Mouse (Mus musculus) heart, postnatal 25 days (tissue): ENCODE measurements around the gene Socs3. TPM values are rescaled to one million over a fixed set of nuclear protein-coding genes. Genes with fewer than 3 reads are reported as not detected.
A peak's percentile ranks its signal among the peaks of the same experiment; 100 is the strongest.

Source experiments
- DNase-seq: peaks from one replicate; pipeline ENCODE4 v3.0.0; 2022; ENCODE audit warnings: low spot score
- intact Hi-C: fragments of 180-260 bp; cut with DNase I; formaldehyde crosslinking; loops from one replicate; pipeline ENCODE4 v1.15.1; 2025
- total RNA-seq, 2 experiments: library from RNA; stranded (reverse); gene quantifications; 2 replicates each; pipeline ENCODE4 v1.2.3; 2021

Gene Socs3
- 1 to 10 TPM; 5.2 to 6.3 TPM for total RNA-seq

DNA sequence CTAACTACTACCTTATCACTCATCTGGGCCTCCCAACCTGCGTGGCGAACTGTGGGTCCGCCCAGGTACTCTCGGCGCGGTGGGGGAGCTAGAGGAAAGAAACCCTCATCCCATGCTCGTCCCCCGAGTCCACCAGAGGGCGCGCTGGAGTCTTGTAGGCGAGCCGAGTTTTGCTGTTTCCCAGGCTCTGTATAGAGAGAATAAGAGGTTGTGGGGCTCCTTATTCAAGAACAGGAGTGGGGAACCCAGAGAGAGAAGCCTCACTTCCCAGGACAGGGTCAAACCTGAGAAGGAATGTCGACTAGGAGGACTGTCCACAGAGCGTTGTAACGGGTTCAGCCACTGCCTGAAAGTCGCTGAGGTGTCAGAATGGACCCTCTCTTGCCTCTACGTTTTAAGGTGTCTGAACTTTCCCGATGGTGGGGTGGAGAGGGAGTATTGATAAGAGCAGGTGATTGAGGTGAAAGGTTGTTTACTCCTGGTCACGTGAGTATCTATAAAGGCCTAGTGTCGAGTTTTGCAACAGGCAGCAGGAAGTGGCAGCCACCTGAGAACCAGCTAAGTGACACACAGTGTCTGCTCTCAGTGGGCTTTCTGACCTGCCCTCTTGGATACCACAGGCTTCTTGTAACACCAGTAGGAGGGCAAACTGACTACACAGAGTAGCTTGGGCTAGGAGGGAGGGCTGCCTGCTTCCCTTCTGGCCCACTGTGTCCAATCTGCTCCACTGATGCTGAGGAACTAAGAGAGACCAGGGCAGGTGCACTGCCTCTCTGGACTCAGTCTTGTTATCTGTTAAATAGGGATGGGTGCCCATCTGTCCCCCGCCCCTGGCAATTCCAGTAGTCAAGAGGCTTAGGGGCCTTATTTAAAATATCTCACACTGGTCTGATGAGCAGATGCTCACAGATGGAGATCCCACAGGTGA is at the start of gene Socs3:
Socs3 (minus strand) TSS at position 103 of the 928 bp plus-strand sequence.
- intact Hi-C loops = loop anchor here (1.0 to 5.0 kb wide), 3 partner anchors 51 to 98 kb away; partner anchors contain the start of gene Tha1
- peak; percentile 68 for DNase-seq

DNA sequence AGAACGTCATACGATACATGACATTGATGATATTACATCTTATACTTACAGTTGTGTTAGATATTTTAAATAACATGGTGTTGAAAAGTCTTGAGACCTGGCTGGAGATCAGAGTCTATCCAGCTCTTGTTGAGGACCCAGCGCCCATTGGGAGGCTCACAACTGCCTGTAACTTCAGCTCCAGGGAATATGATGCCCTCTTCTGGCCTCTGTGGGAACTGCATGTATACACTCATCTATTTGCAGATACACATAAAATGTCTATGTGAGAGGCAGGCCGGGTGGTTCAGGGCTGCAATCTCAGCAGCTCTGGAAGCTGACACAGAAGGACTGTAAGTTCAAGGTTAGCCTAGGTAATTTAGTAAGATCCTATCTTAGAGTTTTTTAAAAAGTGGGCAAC is 48.5 kb upstream of the Socs3 start:
- intact Hi-C loops = no loop called here

DNA sequence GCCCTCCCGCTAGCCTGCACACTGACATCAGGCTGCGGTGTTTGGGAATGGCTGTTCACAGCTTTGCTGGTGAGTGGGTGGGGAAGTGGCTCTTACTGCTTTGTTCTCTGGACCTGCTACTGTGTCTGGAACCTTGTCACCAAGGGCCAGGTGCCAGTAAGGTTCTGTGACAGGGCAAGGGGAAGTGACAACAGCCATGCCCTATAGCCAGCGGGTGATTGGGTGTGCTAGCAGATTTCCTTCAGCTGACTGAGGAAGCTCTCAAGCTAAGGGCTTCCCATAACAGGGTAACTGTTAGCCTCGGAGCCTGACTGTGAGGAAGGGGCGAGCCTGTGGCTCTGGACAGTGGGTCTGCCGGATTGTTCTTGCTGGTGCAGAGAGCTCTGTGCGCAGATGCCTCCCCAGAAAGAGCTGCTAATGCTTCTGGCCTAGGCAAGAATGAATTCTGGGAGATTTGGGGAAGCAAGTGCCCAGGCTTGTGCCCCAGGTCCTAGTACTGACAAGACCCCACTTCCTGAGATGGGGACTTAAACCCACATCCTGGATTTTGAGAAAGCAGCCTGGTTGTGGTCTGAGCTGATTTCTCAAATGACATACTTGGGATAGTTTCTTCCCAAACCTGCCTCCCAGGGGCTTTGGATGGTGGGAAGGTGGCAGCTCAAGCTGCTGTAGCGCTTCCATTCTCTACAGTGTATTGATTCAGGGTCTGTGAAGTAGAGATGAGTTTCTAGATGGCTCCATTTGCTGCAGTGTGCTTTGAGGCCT is 45.7 kb upstream of the Socs3 start:
- intact Hi-C loops = no loop called here
- no peak for DNase-seq

More for the DNA sequence above, 48.5 kb upstream of the Socs3 start:
- DNase-seq = no peak

DNA sequence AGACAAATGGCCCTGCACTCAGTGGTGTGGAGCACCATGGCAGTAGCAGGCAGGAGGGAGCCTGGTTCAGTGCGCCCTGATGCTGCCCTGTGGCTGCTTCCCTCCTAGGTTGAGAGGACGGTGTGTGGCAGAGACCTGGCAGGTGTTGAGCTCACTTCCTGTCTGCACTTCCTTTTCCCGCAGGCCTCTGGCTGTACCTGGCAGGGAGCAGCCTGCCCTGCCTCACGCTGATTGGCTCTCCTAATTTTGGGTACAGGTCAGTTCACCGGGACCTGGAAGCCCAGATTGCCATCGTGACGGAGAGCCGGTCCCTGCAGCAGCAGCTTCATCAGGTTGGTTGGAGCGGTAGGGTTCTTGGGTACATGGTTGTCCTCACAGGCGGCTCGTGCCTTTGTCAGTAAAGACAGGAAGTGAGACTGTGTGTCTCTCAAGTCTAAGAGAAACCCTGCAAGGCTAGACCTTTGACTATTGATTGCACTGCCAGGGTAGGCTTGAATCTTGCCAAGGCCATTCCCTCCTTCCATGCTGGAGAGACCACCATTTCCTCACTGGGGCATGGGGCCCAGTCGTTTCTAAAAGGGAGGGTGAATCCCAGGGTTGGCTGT is 44.6 kb upstream of the Socs3 start:
- intact Hi-C loops = no loop called here
- no peak for DNase-seq

DNA sequence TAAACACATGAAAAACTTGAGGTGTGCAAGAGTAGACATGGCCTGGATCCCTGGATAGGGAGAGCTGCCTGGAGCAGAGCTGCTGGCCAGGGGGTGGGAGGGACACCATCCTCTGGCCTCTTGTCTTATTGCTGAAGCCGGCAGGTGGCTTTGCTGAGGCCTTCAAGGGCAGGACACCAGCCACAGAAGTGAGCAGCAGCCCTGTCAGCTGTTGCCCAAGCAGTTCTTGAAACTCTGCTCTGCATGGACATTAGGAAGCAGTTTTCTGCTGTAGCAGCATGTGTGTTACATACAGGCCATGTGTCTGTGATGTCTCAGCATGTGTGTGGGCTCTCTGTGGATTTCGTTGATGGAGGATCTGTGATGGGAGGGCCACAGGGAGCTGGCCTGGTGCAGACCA is 43.5 kb upstream of the Socs3 start:
- intact Hi-C loops = no loop called here

DNA sequence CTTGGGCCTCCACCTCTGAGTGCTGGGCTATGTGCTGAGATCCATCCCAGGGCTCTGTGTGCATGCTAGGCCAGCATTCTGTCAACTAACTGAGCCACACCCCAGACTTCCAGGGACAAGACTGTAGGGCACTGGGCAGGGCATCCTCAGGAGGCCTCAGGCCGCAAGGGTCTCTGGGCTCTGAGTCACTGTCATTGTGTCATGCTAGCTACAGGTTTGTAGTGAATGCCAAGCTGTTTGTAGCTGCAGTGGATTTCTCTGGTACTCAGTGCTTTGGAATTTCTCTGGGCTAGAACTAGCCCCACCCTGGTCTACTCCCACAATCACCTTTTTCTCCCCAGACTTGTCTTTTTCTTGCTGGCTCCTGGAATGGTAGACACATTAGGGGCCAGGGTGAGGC is 42.7 kb upstream of the Socs3 start:
- DNase-seq = no peak
- intact Hi-C loops = no loop called here

More for the DNA sequence above, 43.5 kb upstream of the Socs3 start:
- DNase-seq = no peak

DNA sequence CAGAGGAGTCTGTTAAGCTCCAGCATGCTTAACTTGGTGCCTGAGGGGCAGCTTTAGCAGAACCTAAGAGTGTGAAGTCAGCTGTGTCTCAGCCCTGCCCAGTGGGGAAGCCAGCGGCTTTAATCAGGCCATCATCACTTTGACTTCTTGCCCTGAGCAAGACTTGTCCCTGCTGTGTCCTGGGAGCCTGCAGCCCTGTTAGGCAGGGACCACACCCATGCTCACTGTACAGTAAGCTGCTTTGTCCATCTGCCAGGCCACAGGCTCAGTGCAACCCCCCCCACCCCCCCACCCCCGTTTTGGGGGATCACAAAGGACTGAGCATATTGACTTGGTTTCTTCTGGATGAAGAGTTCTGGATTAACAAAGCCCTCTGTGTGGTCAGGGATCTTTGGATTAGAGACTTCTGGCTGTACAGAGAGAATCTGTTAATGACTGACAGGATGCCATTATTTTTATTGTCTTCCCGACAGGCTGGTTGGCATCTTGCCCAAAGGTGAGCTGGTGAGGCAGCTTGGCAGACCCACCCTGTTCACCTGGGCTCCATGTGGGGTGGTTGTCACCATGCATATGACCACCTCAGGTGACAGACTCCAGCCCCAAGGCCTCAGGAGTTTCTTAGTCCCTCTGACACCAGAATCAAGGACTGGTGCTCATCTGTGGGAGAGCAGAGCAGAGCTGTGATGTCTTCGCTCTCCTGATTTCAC is 40.2 kb upstream of the Socs3 start:
- intact Hi-C loops = no loop called here
- DNase-seq = no peak

DNA sequence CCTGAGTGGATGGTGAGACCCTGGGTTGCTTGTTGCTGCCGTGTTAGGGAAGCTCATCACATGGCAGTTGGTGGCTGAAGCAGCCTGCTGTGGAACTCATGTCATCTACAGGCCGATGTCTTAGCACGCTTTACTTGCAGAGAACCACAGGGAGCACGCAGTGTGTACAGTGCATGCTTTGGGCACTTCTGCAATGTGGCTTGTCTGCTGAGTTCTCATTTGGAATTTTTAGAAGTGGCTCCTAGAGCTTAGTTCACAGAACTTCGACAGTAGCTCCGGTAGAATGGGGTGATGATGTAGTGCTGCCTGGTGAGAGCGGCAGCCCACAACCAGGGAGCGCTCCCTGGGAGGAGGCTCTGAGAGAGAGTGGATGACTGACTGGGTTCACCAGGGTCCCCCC is 39.0 kb upstream of the Socs3 start:
- intact Hi-C loops = no loop called here
- no peak for DNase-seq

DNA sequence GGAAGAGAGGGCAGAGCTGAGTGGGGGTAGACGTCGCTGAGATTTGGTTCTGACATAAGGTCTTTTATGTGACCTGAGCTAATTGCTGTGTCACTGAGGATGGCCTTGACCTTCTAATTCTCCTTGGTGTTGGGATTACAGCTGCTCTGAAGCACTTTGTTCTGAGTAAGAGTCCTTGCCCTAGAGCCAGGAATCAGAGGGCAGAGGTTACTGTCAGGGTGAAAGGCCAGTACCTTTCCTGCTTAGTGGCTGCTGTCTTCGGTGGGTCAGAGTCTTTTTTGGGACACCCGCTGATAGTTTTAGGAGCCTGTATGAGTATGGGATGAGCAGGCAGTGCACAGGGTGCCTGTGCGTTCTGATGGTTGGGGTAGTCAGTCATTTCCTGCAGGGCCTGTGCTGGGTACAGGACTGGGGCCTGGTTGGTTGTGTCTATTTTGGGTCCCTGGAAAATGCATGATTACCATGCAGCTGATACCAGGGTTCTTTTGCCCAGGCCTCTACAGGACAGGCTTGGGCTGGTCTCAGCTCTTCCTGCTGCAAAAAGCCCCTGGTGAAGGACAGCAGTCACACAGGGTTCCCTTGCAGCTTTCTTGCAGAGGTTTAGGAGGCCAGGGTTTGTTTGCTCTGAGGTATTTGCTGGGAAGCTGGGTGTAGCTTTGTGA is 38.4 kb upstream of the Socs3 start:
- no peak for DNase-seq
- intact Hi-C loops = no loop called here

DNA sequence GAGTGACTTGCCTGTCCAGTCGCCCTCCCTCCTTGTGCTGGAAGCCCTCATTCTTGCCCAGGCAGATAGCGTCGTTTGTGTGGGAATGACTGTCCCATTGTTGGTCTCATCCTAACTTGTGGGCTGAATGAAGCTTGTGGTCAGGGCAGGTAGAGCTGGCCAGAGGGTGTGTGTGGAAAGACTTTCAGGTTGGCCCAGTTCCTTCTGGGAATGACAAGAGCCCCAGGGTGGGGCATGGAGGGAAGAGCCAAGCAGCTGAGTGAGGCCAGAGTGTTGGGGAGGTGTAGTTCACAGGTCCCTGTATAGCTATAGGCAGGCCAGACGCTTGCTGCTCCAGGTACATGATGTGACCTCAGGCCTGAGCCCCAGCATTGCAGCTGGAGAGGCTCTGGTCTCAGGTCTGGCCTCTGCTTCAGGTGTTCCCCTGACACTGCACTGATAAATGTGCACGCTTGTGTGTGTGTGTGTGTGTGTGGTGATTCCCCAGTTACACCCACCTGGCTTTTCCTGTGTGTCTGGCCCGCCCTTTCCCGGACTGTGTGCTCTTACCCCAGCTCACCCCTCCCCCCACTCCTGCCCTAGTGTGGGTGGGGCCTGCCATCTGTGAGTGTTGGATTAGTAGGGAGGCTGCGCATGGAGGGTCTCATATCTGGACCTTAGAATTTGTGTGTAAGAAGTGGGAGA is 37.8 kb upstream of the Socs3 start:
- intact Hi-C loops = no loop called here
- no peak for DNase-seq

DNA sequence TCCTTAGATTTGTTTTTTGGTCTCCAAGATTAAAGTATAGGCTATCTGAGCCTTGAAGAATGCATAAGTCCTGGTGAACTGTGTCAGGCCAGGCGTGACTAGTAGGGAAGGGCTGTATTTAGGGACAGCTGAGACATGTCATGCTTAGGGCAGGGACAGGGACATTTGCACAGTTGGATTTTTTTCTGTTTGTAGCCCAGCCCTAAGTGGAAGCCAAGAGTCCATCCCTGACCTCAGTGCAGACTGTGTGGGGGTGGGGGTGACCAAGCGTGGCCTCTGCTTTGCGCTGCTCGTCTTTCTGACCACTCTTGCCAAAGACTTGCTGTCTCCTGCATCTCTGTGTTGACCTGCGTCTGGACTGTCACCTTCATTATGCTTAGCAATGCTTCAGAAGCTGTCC is 34.4 kb upstream of the Socs3 start:
- intact Hi-C loops = no loop called here
- DNase-seq = no peak

DNA sequence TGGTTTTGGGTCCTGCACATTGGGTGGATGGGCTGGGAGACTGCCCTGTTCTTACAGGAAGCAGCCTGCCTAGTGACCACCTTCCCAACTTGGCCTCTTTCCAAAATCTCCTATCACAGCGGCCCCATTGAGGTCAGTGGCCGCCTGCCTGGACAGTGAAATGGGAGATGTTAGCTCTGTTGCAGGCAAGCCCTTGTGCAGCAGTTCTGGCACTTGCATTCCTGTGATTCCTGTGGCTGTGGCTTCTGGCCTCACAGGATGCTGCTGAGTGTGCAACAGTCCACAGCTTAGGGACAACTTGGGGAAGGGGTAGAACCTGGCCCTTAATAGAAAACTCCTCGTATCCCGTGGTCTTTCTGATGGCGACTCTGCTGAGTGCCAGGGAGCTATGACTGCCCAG is 33.9 kb upstream of the Socs3 start:
- DNase-seq = no peak
- intact Hi-C loops = no loop called here

DNA sequence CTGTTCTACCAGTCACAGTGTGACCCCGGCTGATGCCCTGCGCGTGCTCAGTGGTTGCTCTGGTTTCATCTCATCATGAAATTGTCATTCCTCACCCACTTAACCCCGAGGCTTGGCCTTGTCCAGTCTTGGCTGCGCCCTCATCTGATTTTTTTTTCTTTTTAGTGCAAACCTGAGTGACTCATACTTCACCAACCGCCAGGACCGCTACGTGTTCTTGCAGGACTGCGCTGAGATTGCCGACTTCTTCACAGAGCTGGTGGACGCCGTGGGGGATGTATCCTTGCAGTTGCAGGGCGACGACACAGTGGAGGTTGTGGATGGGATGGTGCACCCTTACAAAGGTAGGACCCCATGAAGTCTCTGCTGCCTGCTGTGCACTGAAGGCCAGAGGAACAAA is 33.3 kb upstream of the Socs3 start:
- DNase-seq = no peak
- intact Hi-C loops = no loop called here

DNA sequence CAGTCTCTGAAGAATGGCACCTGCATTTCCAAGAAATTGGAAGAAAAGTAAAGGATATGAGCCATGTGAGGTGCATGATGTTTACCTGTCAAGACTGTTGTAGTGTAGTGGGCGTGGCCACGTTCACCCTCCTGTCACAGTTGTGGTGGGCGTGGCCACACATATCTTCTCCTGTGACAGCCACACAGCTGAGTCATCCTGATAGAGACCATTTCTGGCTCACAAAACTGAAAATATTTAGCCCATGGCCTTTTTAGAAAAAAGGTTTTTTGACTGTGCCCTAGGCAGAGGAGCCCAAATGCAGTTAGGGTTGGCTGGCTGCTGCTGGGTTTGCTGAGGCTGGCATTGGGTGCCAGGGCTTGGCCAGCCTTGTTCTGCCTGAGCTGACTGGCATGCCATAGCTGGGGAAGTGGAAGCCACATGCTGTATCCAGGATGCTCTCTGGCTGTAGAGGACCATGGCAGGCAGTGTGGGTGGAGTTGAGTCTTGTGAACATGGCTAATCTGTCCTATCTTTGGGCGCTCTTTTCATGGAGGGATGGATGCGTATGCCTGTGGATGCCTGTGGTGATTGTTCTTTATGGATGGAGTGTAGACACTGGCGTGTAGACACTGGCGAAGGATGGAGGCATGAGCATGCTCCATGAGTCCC is 30.8 kb upstream of the Socs3 start:
- DNase-seq = no peak
- intact Hi-C loops = no loop called here

DNA sequence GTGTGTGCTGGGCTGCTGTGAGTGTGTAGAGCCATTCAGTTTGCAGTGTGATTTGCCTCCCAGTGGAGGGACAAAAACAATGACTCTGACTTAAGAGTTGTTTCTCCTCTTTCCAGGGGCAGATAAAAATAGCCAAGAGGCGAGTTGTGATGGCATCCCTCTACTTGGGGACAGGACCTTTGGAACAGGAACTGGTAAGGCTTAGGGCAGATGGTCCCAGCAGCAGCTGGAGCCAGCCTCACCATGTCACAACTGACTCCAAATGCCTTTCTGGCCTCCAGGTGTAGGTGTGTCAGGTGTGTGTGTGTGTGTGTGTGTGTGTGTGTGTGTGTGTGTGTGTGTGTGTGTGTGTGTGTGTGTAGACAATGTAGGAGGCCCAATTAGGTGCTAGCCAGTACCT is 30.2 kb upstream of the Socs3 start:
- intact Hi-C loops = no loop called here
- DNase-seq = no peak

DNA sequence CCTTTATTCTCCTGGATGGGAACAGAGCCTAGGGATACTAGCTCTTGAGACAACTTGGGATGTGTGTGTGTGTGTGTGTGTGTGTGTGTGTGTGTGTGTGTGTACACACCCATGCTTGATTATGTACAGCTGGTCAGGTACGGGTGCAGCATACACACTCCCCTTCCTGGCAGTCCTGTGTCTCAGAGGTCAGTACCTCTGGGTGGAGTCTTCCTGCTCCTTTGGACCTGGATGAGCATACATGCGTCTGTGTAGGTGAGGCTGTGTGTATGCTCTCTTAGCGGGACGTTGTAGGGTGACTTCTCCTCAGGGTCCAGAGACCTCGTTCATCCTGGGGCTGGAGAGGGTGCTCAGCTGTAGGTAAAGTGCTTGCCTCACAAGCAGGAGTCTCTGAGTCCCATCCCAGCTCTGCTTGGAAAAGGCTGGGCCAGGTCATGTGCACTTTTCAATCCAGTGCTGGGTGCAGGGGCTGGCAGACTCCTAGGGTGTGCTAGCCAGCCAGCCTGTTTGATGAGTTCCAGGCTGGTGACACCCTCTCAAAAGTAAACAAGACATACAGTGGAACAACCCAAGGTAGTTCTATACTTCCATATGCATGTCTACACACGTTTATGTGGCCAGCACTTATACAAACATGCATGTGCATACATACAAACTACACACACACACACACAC is 29.6 kb upstream of the Socs3 start:
- intact Hi-C loops = no loop called here
- DNase-seq = no peak

DNA sequence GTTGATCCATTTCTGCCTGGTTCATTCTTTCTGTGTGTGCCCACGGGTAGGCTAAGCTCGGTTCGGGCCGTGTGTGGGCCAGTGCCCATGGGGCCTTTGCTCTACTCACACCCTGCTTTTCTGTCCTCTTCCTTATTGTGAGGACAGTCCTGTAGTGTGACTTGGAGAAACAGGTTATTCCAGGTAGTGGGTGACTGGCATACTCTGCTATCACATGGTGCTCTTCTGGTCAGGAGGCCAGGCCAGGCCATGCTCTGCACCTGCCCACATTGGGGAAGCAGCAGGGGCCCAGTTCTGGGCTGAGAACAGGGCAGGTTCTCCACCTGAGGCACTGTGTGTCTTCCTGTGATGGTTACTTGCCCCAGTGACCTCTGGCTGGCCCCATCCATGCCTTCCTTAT is 28.5 kb upstream of the Socs3 start:
- DNase-seq = no peak
- intact Hi-C loops = no loop called here

DNA sequence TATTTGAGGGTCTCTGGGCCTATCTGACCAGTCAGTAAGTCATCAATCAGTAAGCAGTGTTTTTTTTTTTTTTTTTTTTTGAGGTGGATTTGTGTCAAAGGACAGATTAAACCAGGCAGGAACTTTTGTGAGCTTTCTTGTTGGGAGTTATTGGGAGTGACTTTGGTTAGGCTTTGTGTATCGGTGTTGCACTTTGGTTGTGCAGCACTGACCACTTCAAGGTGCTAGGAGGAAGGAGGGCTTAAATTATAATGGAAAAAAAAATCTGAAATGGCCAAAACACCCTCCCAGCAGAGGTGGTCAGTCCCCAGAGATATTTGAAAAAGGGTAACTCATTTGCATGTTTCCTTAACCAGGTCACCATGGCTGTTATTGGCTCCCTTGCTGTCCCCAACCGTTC is 27.2 kb upstream of the Socs3 start:
- intact Hi-C loops = no loop called here
- DNase-seq = no peak
